Mouse (Mus musculus) kidney, embryonic 15.5 days (tissue): ENCODE data around the gene Snapc2. TPM values are rescaled to one million over a fixed set of nuclear protein-coding genes. Genes with fewer than 3 reads are reported as not detected.
A peak's percentile ranks its signal among the peaks of the same experiment; 100 is the strongest.

Experiments used
- ATAC-seq: fragments of 200-750 bp; cut with Nextera tagmentation; replicated peaks from 2 replicates; pipeline ENCODE4 v1.8.0; 2017; ENCODE audit warnings: moderate TSS enrichment; ENCODE audit not compliant: low FRiP score
- H3K27ac ChIP-seq: fragments of 300-500 bp; sonication (generic); 2 replicates; pipeline ENCODE4 v1.5.1; 2015; ENCODE audit warnings: mild to moderate bottlenecking, inconsistent platforms
- H3K27me3 ChIP-seq: fragments of 300-500 bp; sonication (generic); 2 replicates; pipeline ENCODE4 v1.6.1; 2015; ENCODE audit warnings: inconsistent platforms
- H3K36me3 ChIP-seq: fragments of 300-500 bp; sonication (generic); 2 replicates; pipeline ENCODE4 v1.6.1; 2015; ENCODE audit warnings: inconsistent platforms
- H3K4me1 ChIP-seq: fragments of 300-500 bp; sonication (generic); 2 replicates; pipeline ENCODE4 v1.6.1; 2015; ENCODE audit warnings: inconsistent platforms
- H3K4me2 ChIP-seq: fragments of 300-500 bp; sonication (generic); 2 replicates; pipeline ENCODE4 v1.6.1; 2015; ENCODE audit warnings: moderate library complexity, mild to moderate bottlenecking, inconsistent platforms
- H3K4me3 ChIP-seq: fragments of 300-500 bp; sonication (generic); replicated peaks from 2 replicates; pipeline ENCODE4 v1.5.1; 2015; ENCODE audit warnings: mild to moderate bottlenecking, inconsistent platforms
- H3K9ac ChIP-seq: fragments of 300-500 bp; sonication (generic); 2 replicates; pipeline ENCODE4 v1.6.1; 2015; ENCODE audit warnings: mild to moderate bottlenecking, inconsistent platforms
- H3K9me3 ChIP-seq: fragments of 300-500 bp; sonication (generic); replicated peaks from 2 replicates; pipeline ENCODE4 v1.6.1; 2016; ENCODE audit warnings: inconsistent platforms
- WGBS: fragments of 180-500 bp; shearing (Covaris S2); methylation state at CpG from one replicate; pipeline ENCODE4 v1.1.7; 2015; ENCODE audit warnings: mixed read lengths; 5-methylcytosine and 5-hydroxymethylcytosine counted together
- polyA plus RNA-seq: library from polyadenylated mRNA; unstranded; fragments of >200 nt; fragmentation: Nextera tagmentation; extraction: Ambion mirVana; gene quantifications from 2 replicates; pipeline ENCODE4 v1.2.1, GENCODE M21; 2015

The Snapc2 gene
- polyA plus RNA-seq, 1 experiment from 2014 or later, result 62.9 TPM

DNA sequence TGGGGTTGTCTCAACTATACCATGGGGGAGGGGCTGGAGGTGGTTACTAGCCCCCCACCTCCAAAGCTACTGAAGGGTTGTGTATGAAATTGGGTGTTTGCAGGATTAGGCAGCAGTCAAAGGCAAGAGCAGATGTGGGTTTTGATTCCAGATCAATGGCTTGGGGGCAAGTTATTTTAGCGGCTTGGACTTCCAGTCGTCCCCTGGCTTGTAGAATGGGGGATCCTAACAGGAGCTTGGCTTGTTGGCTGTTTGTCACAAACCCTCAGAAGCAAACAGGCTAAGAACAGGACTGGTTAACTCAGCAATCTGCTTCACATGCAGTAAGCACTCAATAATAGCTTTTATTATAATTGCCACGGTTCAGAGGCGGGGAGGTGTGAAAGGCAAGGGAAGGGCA, 4.5 kb downstream of the Snapc2 start:
- peak overlapping the region; percentile 71; the same call in 1 of the 2 replicates for H3K9ac ChIP-seq
- H3K27ac ChIP-seq, result no peak overlapping the region
- peak overlapping the region; percentile 81 for H3K4me2 ChIP-seq

DNA sequence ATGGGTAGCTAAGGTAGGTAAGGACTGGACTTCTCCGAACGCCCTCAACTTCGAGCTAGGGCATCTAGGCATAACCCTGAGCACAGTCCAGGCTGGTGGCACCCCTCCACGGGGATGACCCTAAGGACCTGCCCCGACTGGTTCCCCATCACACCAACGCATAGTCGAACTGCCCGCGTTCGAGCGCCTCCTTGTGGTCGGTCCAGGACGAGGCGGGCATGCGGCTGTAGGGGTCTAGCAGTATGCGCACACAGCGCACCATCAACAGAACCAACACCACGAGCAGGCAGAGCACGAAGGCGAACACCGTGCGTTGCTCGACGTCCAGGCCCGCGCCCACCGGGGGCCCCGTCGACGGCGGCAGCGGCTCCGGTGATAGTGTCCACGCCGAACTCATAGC, 5.4 kb downstream of the Snapc2 start:
- Histone ChIP-seq H3K27ac (peak overlapping the region; percentile 84), H3K36me3 (peaks cover 62% of the 10 kb centered on the region), H3K4me3 (peak overlapping the region; percentile 71), H3K9ac (peak overlapping the region; percentile 71), H3K4me1 (peaks cover 43% of the 10 kb centered on the region), H3K27me3 (no peaks in the 10 kb centered on the region), H3K4me2 (peak overlapping the region; percentile 81), H3K9me3 (no peaks in the 10 kb centered on the region)
- 3% methylated on average over 35 of the region's 35 CpGs for WGBS
- peak; percentile 59 for ATAC-seq

More for the DNA sequence above, 4.5 kb downstream of the Snapc2 start:
- ATAC-seq, result no peak
- Histone ChIP-seq H3K27me3 (no peaks in the 10 kb centered on the region), H3K4me1 (peaks cover 46% of the 10 kb centered on the region), H3K36me3 (peaks cover 53% of the 10 kb centered on the region), H3K9me3 (no peaks in the 10 kb centered on the region), H3K4me3 (peak overlapping the region; percentile 71)
- 71% methylated on average over 4 of the region's 4 CpGs for WGBS

DNA sequence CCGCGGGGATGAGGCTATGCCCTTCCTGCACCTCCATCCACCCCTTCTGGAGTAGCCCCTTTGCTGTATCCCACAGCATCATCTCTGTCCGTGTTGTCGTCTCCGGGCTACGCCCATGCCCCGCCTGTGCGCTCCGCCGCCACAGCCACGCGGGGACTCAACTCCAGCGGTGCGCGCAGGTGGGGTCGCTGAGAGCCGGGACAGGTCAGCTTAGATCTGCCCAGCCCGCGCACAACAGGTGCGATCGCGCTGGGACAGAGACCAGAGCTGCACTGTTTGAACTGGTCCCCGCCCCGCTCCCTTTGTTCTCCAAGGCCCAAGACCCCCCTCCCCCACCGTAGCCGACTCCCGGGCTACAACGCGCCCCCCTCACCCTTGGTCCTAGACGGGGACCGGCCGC, 5.8 kb downstream of the Snapc2 start:
- Histone ChIP-seq H3K27me3 (no peaks in the 10 kb centered on the region), H3K4me2 (peak overlapping the region; percentile 81), H3K9me3 (no peaks in the 10 kb centered on the region), H3K27ac (peak overlapping the region; percentile 84), H3K4me1 (peaks cover 40% of the 10 kb centered on the region), H3K4me3 (peak overlapping the region; percentile 71), H3K9ac (peak overlapping the region; percentile 71), H3K36me3 (peaks cover 67% of the 10 kb centered on the region)
- WGBS, result 0% methylated on average over 31 of the region's 32 CpGs
- ATAC-seq, result peak; percentile 74

DNA sequence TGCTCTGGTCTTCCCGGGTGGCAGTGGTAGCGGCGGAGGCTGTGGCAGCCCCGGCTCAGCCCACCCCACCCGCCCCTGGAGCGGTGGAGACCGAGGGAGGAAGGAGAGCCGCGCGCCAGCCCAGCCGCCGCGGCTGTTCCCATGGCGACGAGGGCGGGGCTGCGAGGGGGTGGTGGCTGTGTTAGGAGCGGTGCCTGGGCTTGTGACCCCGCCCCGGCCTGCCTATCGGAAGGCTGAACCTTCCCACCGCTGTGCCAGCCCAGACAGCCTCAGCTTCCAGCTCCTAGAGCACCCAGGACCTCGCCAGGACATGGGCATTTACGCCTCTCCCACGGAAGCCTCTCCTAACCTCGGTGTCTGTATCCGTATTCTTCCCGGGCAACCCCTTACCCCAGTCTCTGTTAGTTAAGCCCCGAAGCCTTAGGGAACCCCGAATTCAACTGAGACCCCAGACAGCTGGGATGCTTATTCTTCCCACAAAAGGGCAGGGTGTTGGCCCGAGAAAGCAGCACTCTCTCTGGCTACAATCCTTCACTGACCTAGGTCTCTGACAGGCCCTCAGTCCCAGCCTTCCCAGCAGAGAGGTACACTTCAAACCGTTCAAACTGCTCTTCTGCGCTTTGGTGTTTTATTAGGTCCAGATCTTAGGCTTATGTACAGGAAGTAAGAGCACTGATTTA, 6.4 kb downstream of the Snapc2 start, which contains the start of gene Ctxn1:
Gene Ctxn1, minus strand, starts transcription at position 150 of the 680 bp plus-strand sequence.
- 5% methylated on average over 32 of the region's 33 CpGs for WGBS
- peak within 1 kb of the TSS; percentile 71 for H3K4me3 ChIP-seq
- peaks cover 35% of the 10 kb centered on the region for H3K4me1 ChIP-seq
- peak; percentile 93 for ATAC-seq
- no peaks in the 10 kb centered on the region for H3K9me3 ChIP-seq
- peak within 1 kb of the TSS; percentile 81 for H3K4me2 ChIP-seq
- no peaks in the 10 kb centered on the region for H3K27me3 ChIP-seq
- peaks cover 71% of the 10 kb centered on the region for H3K36me3 ChIP-seq
- peak within 1 kb of the TSS; percentile 84 for H3K27ac ChIP-seq
- H3K9ac ChIP-seq, result peak within 1 kb of the TSS; percentile 71

DNA sequence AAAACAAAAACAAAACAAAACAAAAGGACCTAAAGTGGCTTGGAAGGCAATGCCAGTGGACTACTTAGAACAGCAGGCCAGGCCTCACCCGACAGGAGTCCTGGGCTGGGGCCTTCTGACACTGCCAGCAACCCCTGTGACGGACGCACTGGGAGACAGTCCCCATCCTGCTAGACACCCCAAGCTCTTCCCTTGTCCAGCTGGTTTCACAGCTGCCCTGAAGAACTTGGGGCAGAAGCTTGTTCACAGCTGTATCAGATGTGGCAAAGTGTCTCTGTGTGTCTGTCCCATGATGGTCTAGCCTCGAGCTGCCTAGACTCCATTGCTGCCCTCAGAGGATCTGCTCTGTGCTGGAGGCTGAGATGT, 6.9 kb downstream of the Snapc2 start:
- H3K27ac ChIP-seq, result peak overlapping the region; percentile 84
- 80% methylated on average over 4 of the region's 4 CpGs for WGBS
- H3K9me3 ChIP-seq, result no peaks in the 10 kb centered on the region
- H3K27me3 ChIP-seq, result no peaks in the 10 kb centered on the region
- ATAC-seq, result no peak
- H3K9ac ChIP-seq, result no peak overlapping the region
- H3K36me3 ChIP-seq, result peaks cover 71% of the 10 kb centered on the region
- H3K4me1 ChIP-seq, result peaks cover 31% of the 10 kb centered on the region
- H3K4me3 ChIP-seq, result peak overlapping the region; percentile 71; the same call in 1 of the 2 replicates
- 0 out of 2 replicates have a peak overlapping the region, but pooled peaks have one; percentile 81 for H3K4me2 ChIP-seq

DNA sequence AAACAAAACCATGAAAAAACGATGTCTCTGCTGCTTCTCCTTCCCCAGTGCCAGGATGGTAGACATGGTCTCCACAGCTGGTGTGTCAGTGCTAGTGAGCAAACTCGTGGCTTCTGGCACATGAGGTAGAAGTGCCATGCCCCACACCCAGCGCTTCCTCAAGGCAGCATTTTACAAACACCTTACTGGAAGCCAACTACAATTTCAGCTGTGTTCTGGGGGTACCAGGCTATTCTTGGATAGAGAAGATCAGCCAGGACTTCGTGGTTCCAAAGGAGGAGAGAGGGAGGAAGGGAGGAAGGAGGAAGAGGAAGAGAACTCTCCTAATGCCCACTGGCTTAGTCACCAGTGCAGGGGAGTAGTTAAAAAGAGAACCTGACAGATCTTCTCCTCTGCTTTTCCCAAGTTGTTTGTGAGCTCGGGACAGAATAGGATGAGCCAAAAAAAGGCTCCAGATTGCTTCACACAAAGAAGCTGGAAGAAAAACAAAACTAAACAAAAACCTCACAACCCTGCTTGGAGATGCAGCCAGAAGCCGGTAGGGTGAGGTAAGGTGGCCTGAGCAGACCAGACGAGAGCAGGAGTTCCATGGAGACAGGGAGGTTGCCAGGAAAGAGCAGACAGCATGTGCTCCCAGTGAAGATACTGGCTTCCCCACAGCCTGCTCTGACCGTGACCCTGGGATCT, 10.4 kb downstream of the Snapc2 start:
- Histone ChIP-seq H3K36me3 (peaks cover 87% of the 10 kb centered on the region), H3K4me1 (peaks cover 10% of the 10 kb centered on the region), H3K9ac (no peak overlapping the region), H3K27me3 (no peaks in the 10 kb centered on the region), H3K27ac (no peak overlapping the region), H3K9me3 (no peaks in the 10 kb centered on the region), H3K4me2 (no peak overlapping the region), H3K4me3 (no peak overlapping the region)
- WGBS, result 89% methylated on average over 8 of the region's 8 CpGs
- ATAC-seq, result no peak

DNA sequence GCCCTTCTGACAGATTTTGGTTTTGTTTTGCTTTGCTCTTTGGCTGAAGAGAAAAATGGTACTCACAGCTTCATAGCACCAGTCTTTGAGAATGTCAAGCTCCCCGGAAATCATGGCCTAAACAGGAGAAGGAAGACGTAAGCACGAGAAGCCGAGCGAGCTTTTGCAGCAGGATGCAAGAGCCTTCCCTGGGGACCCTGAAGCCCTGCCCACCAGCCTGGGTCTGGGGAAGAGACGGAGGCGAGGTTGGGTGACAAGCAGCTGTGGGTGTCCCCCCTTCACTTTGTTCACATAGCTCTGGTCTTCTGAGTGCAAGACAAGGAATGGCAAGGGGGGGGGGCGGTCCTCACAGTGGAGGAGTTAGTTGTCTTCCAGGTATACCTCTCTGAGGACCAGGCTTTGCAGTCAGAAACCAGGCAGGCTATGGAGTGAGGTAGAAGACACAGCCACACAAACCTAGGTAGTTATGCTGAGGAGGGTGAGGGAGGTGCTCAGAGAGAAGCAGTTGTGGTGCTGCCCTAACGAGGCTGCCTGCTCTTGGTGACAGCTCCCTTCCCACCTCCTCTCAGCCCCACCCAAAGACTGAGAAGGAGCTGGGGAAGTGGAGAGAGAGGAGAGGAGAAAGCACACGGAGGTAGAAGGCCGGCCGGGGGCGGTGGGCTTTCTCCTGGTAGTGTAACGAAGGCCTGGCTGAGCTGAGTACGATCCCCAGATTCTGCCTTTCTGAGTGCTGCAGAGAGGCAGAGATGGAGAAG, 12.5 kb downstream of the Snapc2 start:
- ATAC-seq, result no peak
- Histone ChIP-seq H3K4me1 (no peaks in the 10 kb centered on the region), H3K27ac (no peak overlapping the region), H3K36me3 (peaks cover 100% of the 10 kb centered on the region), H3K4me3 (no peak overlapping the region), H3K9me3 (no peaks in the 10 kb centered on the region), H3K9ac (no peak overlapping the region), H3K4me2 (no peak overlapping the region), H3K27me3 (no peaks in the 10 kb centered on the region)
- 89% methylated on average over 15 of the region's 15 CpGs for WGBS

DNA sequence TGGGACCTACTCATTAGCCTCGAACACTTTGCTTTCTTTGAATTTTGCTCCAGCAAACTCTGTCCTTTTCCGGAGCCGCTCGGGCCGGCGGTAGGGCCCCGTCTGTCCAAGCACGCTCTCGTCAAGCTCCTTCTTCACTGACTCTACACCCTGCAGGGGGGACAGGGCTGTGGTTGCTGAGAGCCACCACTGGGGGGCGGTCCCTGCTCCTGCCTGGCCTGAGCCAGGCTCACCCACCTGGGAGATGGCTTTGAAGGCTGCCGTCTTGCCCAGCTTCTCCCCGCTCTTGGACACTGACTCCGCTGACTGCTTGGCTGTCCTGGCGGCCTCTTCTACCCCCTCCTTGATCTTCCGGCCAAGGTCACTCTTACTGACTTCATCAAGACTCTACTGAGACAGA, 14.7 kb downstream of the Snapc2 start:
- no peaks in the 10 kb centered on the region for H3K9me3 ChIP-seq
- no peaks in the 10 kb centered on the region for H3K27me3 ChIP-seq
- H3K9ac ChIP-seq, result no peak overlapping the region
- H3K27ac ChIP-seq, result no peak overlapping the region
- H3K4me1 ChIP-seq, result no peaks in the 10 kb centered on the region
- H3K36me3 ChIP-seq, result peaks cover 100% of the 10 kb centered on the region
- no peak overlapping the region for H3K4me3 ChIP-seq
- 83% methylated on average over 15 of the region's 15 CpGs for WGBS
- peak; percentile 65; the same call in 1 of the 2 replicates for ATAC-seq
- H3K4me2 ChIP-seq, result no peak overlapping the region

DNA sequence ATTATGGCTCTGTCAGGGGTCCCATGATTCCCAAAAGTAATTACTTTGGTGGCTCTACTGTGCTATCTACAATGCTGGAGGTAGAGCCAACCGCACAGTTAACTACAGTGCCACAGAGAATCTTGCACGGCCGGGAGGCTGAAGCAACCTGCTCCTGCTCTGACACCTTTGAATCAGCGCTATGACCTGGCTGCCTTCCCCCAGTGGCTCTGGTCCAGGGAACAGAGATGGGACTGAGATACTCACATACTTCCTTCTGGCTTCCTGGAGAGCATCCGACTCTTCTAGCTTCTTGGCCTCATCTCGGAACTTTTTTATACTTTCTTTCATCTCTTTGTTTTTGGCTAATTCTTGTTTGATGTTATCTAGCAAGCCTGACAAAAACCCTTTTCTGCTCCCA, 16.7 kb downstream of the Snapc2 start:
- Histone ChIP-seq H3K9me3 (no peaks in the 10 kb centered on the region), H3K27me3 (no peaks in the 10 kb centered on the region), H3K27ac (no peak overlapping the region), H3K4me1 (peaks cover 3% of the 10 kb centered on the region), H3K4me2 (no peak overlapping the region), H3K36me3 (peaks cover 94% of the 10 kb centered on the region), H3K4me3 (no peak overlapping the region), H3K9ac (no peak overlapping the region)
- WGBS, result 91% methylated on average over 6 of the region's 6 CpGs
- ATAC-seq, result no peak

DNA sequence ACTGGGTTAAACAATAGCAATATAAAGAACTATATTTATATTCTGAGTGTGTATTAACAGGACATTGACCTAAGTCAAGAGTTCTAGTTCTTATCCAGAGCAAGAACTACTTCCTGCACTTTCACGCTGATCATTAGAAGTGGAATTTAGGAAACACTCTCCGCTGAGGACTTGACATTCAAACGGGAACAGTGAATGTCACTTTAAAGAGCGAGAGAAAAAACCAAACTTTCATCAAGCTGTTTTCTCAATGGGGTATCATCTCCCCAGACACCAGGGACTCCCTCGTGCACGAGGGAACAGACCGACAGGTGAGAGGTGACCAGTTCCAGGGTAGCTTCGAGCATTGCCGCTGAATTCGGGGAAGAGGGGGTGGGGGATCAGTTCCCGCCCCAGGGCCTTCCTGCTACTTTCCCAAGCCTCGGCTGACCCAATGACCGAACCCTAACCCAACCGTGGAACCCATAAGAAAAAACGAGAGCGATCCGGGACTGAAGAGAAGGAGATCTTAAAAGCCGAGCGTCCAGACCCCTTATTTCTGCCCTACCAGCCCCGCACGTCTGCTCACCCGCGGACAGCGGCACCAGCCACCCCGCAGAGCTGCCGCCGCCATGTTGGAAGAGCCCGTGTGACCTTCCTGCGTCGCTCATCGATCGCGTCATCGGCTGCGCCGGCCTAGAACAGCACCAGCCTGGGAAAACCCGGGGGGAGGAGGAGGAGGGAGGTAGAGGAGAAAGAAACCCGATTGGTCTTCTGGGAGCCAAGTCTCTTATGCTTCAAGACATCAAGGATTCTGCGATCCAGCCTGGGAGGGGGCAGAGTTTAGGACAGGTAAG, 22.6 kb downstream of the Snapc2 start, which contains the start of gene Timm44:
Gene Timm44, minus strand, starts transcription at position 639 of the 836 bp plus-strand sequence.
- H3K27me3 ChIP-seq, result no peaks in the 10 kb centered on the region
- H3K36me3 ChIP-seq, result peaks cover 35% of the 10 kb centered on the region
- no peaks in the 10 kb centered on the region for H3K9me3 ChIP-seq
- peak within 1 kb of the TSS; percentile 77 for H3K4me3 ChIP-seq
- H3K27ac ChIP-seq, result peak within 1 kb of the TSS; percentile 52
- ATAC-seq, result peak; percentile 97
- peak within 1 kb of the TSS; percentile 64 for H3K4me2 ChIP-seq
- under 1% methylated on average over 39 of the region's 39 CpGs for WGBS
- peak within 1 kb of the TSS; percentile 79 for H3K9ac ChIP-seq
- peaks cover 14% of the 10 kb centered on the region for H3K4me1 ChIP-seq

DNA sequence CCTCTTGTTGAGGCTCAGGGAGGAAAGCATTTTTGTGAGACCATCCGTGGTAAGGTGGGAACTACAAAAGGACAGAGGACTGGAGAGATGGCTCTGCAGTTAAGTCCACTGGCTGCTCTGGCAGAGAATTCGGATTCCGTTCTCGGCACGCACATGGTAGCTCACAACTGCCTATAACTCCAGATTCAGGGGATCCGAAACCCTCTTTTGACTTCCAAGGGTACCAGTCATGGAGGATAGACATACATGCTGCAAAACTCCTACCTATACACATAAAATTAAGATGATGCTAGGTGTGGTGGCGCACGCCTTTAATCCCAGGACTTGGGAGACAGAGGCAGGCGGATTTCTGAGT, 23.2 kb downstream of the Snapc2 start:
- Histone ChIP-seq H3K4me3 (peak overlapping the region; percentile 77), H3K4me1 (peaks cover 18% of the 10 kb centered on the region), H3K9ac (peak overlapping the region; percentile 79), H3K27me3 (no peaks in the 10 kb centered on the region), H3K36me3 (peaks cover 29% of the 10 kb centered on the region), H3K9me3 (no peaks in the 10 kb centered on the region), H3K4me2 (peak overlapping the region; percentile 64), H3K27ac (peak overlapping the region; percentile 52)
- ATAC-seq, result no peak; the same call in 1 of the 2 replicates
- WGBS, result 27% methylated on average over 9 of the region's 9 CpGs
